Mouse (Mus musculus) E14TG2a.4 (cell line): ENCODE measurements around the gene Myh8.

Source experiments
- H3K27me3 ChIP-seq: 2 replicates; pipeline ENCODE4 v1.6.1; 2014; ENCODE audit warnings: low read length, control low read depth; ENCODE audit not compliant: insufficient read depth
- H3K36me3 ChIP-seq: 2 replicates; pipeline ENCODE4 v1.6.1; 2014; ENCODE audit warnings: low read length, control low read depth; ENCODE audit not compliant: insufficient read depth
- H3K4me1 ChIP-seq: replicated peaks from 2 replicates; pipeline ENCODE4 v1.6.1; 2014; ENCODE audit warnings: low read depth, low read length, control low read depth
- H3K4me3 ChIP-seq: replicated peaks from 2 replicates; pipeline ENCODE4 v1.5.1; 2014; ENCODE audit warnings: mild to moderate bottlenecking, low read length
- H3K9me3 ChIP-seq: 2 replicates; pipeline ENCODE4 v1.6.1; 2014; ENCODE audit warnings: low read length, control low read depth
- CTCF ChIP-seq: conservative IDR thresholded peaks from 2 replicates; pipeline ENCODE4 v1.5.1; 2014; ENCODE audit warnings: low read length
- NANOG ChIP-seq: IDR thresholded peaks from 2 replicates; pipeline ENCODE4 v1.6.1; 2014; ENCODE audit warnings: borderline replicate concordance, low read length, mixed read lengths
- POU5F1 ChIP-seq: IDR thresholded peaks from 2 replicates; pipeline ENCODE4 v1.6.1; 2014; ENCODE audit warnings: low read length, borderline replicate concordance

Myh8 gene

DNA sequence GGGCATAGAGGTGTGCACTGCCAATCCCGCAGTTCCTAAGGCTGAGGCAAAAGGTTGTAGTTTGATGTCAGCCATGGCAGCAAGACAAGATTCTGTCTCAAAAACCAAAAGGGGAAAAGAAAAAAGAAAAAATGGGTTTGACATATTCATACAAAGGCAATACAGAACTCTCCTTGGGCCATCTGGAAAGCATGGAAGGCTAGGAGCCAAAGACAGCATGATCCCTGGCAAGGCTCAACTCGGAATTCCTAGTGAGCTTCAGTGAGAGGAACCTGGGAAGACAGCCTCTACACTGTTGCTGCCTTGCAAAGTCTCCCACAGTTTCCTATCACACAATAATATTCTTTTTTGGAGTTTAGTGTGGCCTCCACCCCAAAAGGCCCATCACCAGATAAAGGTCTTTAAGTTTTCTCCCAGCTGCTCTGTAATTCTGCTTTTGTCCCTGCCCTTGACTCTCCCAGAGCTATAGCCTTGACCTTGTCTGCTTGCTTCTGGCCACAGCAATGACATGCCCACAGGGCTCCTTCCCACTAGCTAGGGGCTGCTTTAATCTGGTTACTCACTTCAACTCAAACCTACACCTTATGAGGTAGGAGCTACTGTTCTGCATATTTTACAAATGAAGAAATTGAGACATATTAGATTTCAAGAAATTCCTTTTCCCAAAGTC, 68.4 kb downstream of the Myh8 start:
- H3K36me3 ChIP-seq: no peaks in the 10 kb centered on the region
- TF ChIP-seq POU5F1 (no peak), NANOG (peak; percentile 47; the same call in 1 of the 2 replicates)
- peaks cover 59% of the 10 kb centered on the region for H3K4me1 ChIP-seq
- peak overlapping the region; percentile 27; the same call in 1 of the 2 replicates for H3K4me3 ChIP-seq
- H3K9me3 ChIP-seq: 0 out of 2 replicates have a peak, but pooled peaks cover 3% of the 10 kb centered on the region
- peaks cover 10% of the 10 kb centered on the region; the same call in 1 of the 2 replicates for H3K27me3 ChIP-seq

DNA sequence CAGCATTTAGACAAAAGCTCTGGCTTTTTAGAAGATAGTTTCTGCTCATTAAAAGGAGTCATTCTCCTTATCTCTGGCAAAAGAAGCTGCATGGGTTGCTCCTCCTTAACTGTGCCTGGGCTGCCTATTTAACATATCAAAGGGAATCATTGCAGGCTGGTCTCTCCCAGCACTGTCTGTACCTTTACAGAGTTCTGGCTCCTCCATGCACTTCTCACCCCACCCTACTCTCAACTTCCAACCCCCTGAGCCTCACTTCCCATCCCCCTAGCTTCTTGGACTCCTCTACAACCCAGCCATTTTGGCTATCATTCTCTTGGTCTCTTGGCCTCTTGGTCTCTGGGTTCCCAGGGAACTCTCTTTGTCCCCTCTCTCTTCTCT, 68.9 kb downstream of the Myh8 start:
- Histone ChIP-seq H3K36me3 (no peaks in the 10 kb centered on the region), H3K4me1 (peaks cover 59% of the 10 kb centered on the region), H3K27me3 (peaks cover 10% of the 10 kb centered on the region; the same call in 1 of the 2 replicates), H3K9me3 (no peaks in the 10 kb centered on the region), H3K4me3 (peak overlapping the region; percentile 37; the same call in 1 of the 2 replicates)
- no peak; the same call in 1 of the 2 replicates for TF ChIP-seq NANOG
- no peak for TF ChIP-seq CTCF
- TF ChIP-seq POU5F1: no peak

DNA sequence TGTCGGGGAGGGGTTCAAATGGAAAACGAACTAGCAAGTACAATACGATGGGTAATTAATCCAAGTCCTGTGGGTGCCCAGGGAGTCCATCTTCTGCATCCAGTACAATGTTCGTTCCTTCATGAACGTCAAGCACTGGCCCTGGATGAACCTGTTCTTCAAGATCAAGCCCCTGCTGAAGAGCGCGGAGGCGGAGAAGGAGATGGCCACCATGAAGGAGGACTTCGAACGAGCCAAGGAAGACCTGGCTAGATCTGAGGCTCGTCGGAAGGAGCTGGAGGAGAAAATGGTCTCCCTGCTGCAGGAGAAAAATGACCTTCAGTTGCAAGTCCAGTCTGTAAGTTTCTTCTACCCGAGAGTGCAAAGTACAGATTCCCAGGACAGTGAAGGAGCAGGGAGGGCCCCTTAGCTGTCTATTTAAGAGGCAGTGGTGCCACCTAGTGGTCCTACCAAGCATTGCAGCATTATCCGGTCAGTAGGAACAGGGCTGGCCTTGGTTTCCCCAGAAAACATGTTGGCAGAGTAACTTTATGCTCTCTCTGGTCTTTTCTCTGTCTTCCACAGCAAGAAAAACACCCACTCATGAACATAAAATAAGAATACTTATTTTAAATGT, 73.3 kb downstream of the Myh8 start:
- Histone ChIP-seq H3K27me3 (peaks cover 10% of the 10 kb centered on the region; the same call in 1 of the 2 replicates), H3K36me3 (no peaks in the 10 kb centered on the region), H3K4me1 (peaks cover 44% of the 10 kb centered on the region), H3K4me3 (no peak overlapping the region), H3K9me3 (no peaks in the 10 kb centered on the region)
- TF ChIP-seq POU5F1: no peak
- TF ChIP-seq NANOG: no peak
- TF ChIP-seq CTCF: peak; percentile 83

DNA sequence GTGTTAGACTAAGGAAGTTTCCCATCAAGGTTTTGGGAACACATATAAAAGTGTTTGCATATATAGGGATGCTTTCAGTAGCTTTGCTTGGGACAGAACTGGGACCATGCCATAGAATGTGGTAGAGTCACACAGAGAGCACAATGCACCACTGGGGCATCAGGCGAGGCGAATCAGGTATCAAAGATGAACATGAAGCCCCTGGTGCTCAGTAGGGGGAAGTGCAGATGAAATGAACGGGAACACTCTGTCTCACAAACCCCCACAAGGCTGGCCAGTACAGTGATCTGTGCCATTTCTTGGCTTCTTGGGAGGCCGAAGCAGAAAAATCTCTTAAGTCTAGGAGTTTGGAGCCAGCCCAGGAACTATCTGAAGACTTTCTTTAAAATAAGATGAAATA, 76.1 kb downstream of the Myh8 start:
- no peak for TF ChIP-seq POU5F1
- TF ChIP-seq CTCF: no peak
- no peak for TF ChIP-seq NANOG
- Histone ChIP-seq H3K36me3 (no peaks in the 10 kb centered on the region), H3K9me3 (no peaks in the 10 kb centered on the region), H3K4me3 (no peak overlapping the region), H3K4me1 (peaks cover 22% of the 10 kb centered on the region), H3K27me3 (peaks cover 10% of the 10 kb centered on the region; the same call in 1 of the 2 replicates)

DNA sequence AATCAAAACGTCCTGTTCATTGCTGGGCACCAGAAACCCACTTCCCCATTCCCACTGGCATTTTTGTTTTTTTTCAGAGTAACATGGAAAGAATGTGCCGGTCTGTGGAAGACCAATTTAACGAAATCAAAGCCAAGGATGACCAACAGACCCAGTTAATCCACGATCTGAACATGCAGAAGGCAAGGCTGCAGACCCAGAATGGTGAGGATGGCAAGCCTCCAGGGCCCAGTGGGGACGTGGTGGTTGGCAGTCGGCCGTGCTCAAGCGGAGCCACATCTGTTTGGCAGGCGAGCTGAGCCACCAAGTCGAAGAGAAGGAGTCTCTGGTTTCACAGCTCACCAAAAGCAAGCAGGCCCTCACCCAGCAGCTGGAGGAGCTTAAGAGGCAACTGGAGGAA, 81.1 kb downstream of the Myh8 start:
- H3K36me3 ChIP-seq: no peaks in the 10 kb centered on the region
- TF ChIP-seq NANOG (no peak), CTCF (no peak), POU5F1 (no peak)

More for the DNA sequence above, 81.1 kb downstream of the Myh8 start:
- no peaks in the 10 kb centered on the region for H3K27me3 ChIP-seq
- peaks cover 28% of the 10 kb centered on the region for H3K9me3 ChIP-seq
- no peaks in the 10 kb centered on the region for H3K4me1 ChIP-seq
- H3K4me3 ChIP-seq: no peak overlapping the region
